9 mouse cellular contexts compared by ENCODE assay signal in genomic region chrX:72330323-72330722, GRCm38 (mm10). TPM values are rescaled to one million over a fixed set of nuclear protein-coding genes. Genes with fewer than 3 reads are reported as not detected.
DNase-seq lines count a peak whose midpoint lies in the region; ATAC-seq and TF ChIP-seq lines count a peak whose summit lies in the region.
"Had no signal": no experiment of that assay in that cellular context is flagged by ENCODE, and none has a peak within 500 bp of the region (broad histone marks: within the 10 kb centered on the region; RNA-seq: fewer than 3 reads in every experiment).

No protein-coding gene starts in this region.

- H3K9me3 ChIP-seq in liver, embryonic 11.5 days (ENCODE audit: control insufficient read depth, low read length), result no peaks in the 10 kb centered on the region

- no peaks in the 10 kb centered on the region for H3K4me1 ChIP-seq in liver, embryonic 11.5 days (replicated peaks; ENCODE audit: control insufficient read depth, insufficient read depth, low read length)

- ATAC-seq in liver, embryonic 11.5 days (replicated peaks; ENCODE audit: low FRiP score), result no peak
- no peak for ATAC-seq in inflammation-experienced regulatory T-cells, adult 6 months

- H3K4me2 ChIP-seq in liver, embryonic 11.5 days, result no peak overlapping the region

- H3K36me3 ChIP-seq in liver, embryonic 11.5 days (ENCODE audit: control insufficient read depth, insufficient read depth, low read length), result no peaks in the 10 kb centered on the region

- no peaks in the 10 kb centered on the region for H3K27me3 ChIP-seq in liver, embryonic 11.5 days (replicated peaks; ENCODE audit: control insufficient read depth, insufficient read depth, low read length)

- no peak overlapping the region for H3K27ac ChIP-seq in liver, embryonic 11.5 days (ENCODE audit: low read depth, low read length)

- no peak overlapping the region for H3K9ac ChIP-seq in liver, embryonic 11.5 days (ENCODE audit: low read depth, low read length)

- TF ChIP-seq CTCF in brain, embryonic 14.5 days (IDR thresholded peaks at IDR 0.05; ENCODE audit: borderline replicate concordance, extremely low read depth, insufficient read depth, insufficient read length), result no peak

- peak; percentile 3 for DNase-seq in liver
- no peak for DNase-seq in liver, embryonic 11.5 days (ENCODE audit: low spot score)
- peak; percentile 67 for DNase-seq in brain, embryonic 14.5 days (ENCODE audit: low read depth)
- peak; percentile 13 to 55 for DNase-seq in heart, adult 18-20 months
- peak; percentile 0 for DNase-seq in lung, postnatal 25 days (ENCODE audit: low spot score)
- DNase-seq in spleen, postnatal 36 days (ENCODE audit: low spot score in 2 of 2), result no peak
- no peak for DNase-seq in layer of hippocampus, adult 18-20 months (ENCODE audit: low spot score in 2 of 2)
- DNase-seq: cerebellum, postnatal 36 days had no signal

- no peak overlapping the region for H3K4me3 ChIP-seq in liver, embryonic 11.5 days (ENCODE audit: low read depth, low read length)

- no peak for TF ChIP-seq POLR2A in brain, embryonic 14.5 days (IDR thresholded peaks at IDR 0.05; ENCODE audit: borderline replicate concordance, extremely low read depth, insufficient read depth, insufficient read length, poor library complexity, severe bottlenecking)

- WGBS in liver, embryonic 11.5 days, result 26% methylated on average over 1 of the region's 1 CpGs

RNA-seq across cellular contexts. Expression of gene Gabre, which starts 55.7 kb away (rescaled TPM):
- polyA plus RNA-seq in liver, embryonic 11.5 days (2014; fragmentation: Nextera tagmentation; extraction: Ambion mirVana), result 0.39 and 1.7 TPM in 2 replicates
- 2.7 and 3.0 TPM in 2 replicates for polyA plus RNA-seq in brain, embryonic 14.5 days (2012; rRNA removed)
- under 1 TPM; 0.35 to 0.59 TPM for total RNA-seq in heart, adult 18-20 months (2021)
- under 1 TPM in 1 of 3 experiments, not detected in 2; 0.27 TPM for polyA plus RNA-seq in inflammation-experienced regulatory T-cells, adult 6 months (2017; shearing (Covaris generic))
- total RNA-seq in layer of hippocampus, adult 18-20 months (2021), result under 1 TPM; 0.10 TPM

RNA-seq across cellular contexts. Expression of gene Magea10, which starts 56.3 kb away (rescaled TPM):
- not detected in 2 replicates for polyA plus RNA-seq in liver, embryonic 11.5 days (2014; fragmentation: Nextera tagmentation; extraction: Ambion mirVana)
- not detected in 2 replicates for polyA plus RNA-seq in brain, embryonic 14.5 days (2012; rRNA removed)
- total RNA-seq in heart, adult 18-20 months (2021), result not detected
- not detected for polyA plus RNA-seq in inflammation-experienced regulatory T-cells, adult 6 months (2017; shearing (Covaris generic))
- not detected for total RNA-seq in layer of hippocampus, adult 18-20 months (2021)

Comparison
In these comparisons a context has a peak if more than half of its experiments do, and no peak if none do; other contexts are left out.
1. DNase-seq: peak in liver (single experiment), brain, embryonic 14.5 days (single experiment), heart, adult 18-20 months (2 of 2) and lung, postnatal 25 days (single experiment); none in liver, embryonic 11.5 days (single experiment), spleen, postnatal 36 days (0 of 2) and layer of hippocampus, adult 18-20 months (0 of 2).